Mouse (Mus musculus) hindbrain, postnatal 0 days (tissue): ENCODE data around the gene Wnt8b. TPM values are rescaled to one million over a fixed set of nuclear protein-coding genes. Genes with fewer than 3 reads are reported as not detected.
"Not testable (repeated sequence)": the region's sequence is repeated elsewhere in the genome, so short reads cannot be mapped to it uniquely, and the experiment has no call there.

Experiments used
- ATAC-seq: fragments of 200-750 bp; cut with Nextera tagmentation; 2 replicates; pipeline ENCODE4 v1.8.0; 2017; ENCODE audit warnings: mild to moderate bottlenecking, moderate TSS enrichment, moderate library complexity
- DNase-seq: peaks from one replicate; pipeline ENCODE4 v3.0.0-alpha.2; 2015; ENCODE audit warnings: low spot score
- H3K27ac ChIP-seq: fragments of 300-500 bp; sonication (generic); 2 replicates; pipeline ENCODE4 v1.5.1; 2014; ENCODE audit warnings: mild to moderate bottlenecking
- H3K27me3 ChIP-seq: fragments of 300-500 bp; sonication (generic); 2 replicates; pipeline ENCODE4 v1.6.1; 2014; ENCODE audit warnings: low read length, mixed read lengths; ENCODE audit not compliant: insufficient read depth
- H3K36me3 ChIP-seq: fragments of 300-500 bp; sonication (generic); 2 replicates; pipeline ENCODE4 v1.6.1; 2014; ENCODE audit warnings: low read length, mixed read lengths; ENCODE audit not compliant: insufficient read depth
- H3K4me1 ChIP-seq: fragments of 300-500 bp; sonication (generic); 2 replicates; pipeline ENCODE4 v1.6.1; 2014; ENCODE audit warnings: antibody characterized with exemption, low read length, mixed read lengths; ENCODE audit not compliant: insufficient read depth
- H3K4me2 ChIP-seq: fragments of 300-500 bp; sonication (generic); 2 replicates; pipeline ENCODE4 v1.6.1; 2014; ENCODE audit warnings: low read depth, mild to moderate bottlenecking, low read length, moderate library complexity, mixed read lengths
- H3K4me3 ChIP-seq: fragments of 300-500 bp; sonication (generic); 2 replicates; pipeline ENCODE4 v1.5.1; 2014; ENCODE audit warnings: low read length
- H3K9ac ChIP-seq: fragments of 300-500 bp; sonication (generic); replicated peaks from 2 replicates; pipeline ENCODE4 v1.6.1; 2014; ENCODE audit warnings: mild to moderate bottlenecking, low read length, moderate library complexity, mixed read lengths
- H3K9me3 ChIP-seq: fragments of 300-500 bp; sonication (generic); 2 replicates; pipeline ENCODE4 v1.6.1; 2016; ENCODE audit warnings: low read length, mixed read lengths
- CTCF ChIP-seq: IDR thresholded peaks from 2 replicates; pipeline ENCODE4 v1.5.1; 2016; ENCODE audit warnings: antibody characterized with exemption, control low read depth, low read depth
- WGBS: fragments of 180-500 bp; shearing (Covaris S2); extraction: QIAGEN DNeasy Blood & Tissue Kit; methylation state at CpG from one replicate; pipeline ENCODE4 v1.1.7; 2014; 5-methylcytosine and 5-hydroxymethylcytosine counted together
- polyA plus RNA-seq: library from polyadenylated mRNA; unstranded; fragments of >200 nt; fragmentation: Nextera tagmentation; extraction: Ambion mirVana; gene quantifications from 2 replicates; pipeline ENCODE4 v1.2.1, GENCODE M21; 2015
- total RNA-seq: library from RNA; depleted of rRNA; stranded (reverse); fragments of >200 nt; gene quantifications from 2 replicates; pipeline ENCODE4 v1.2.3, GENCODE M21; 2014

The Wnt8b gene
- total and polyA plus RNA-seq, 2 experiments from 2014 or later, result 1.4 TPM; not detected in 1

DNA sequence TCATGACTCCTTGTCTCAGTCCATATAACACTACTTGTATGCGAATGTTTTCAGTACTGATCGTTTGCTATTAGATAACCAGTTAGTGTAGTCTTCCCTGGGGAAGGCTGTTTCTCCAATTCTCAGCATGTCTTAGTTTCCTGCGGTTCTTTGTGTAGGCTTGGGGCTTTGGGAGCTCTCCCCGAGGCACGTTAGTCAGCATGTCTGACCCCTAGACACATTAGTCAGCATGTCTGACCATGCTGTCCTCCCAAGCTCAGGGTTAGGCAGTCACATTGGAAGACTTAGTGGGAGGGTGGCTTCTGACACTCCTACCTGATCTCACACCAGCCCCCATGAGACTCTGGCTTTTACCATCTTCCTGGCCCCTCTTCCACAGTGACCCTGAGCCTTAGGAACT lies 32.8 kb upstream of the Wnt8b start:
- Histone ChIP-seq H3K9me3 (no peaks in the 10 kb centered on the region), H3K27ac (no peak overlapping the region), H3K4me2 (no peak overlapping the region), H3K9ac (no peak overlapping the region), H3K4me3 (no peak overlapping the region), H3K27me3 (no peaks in the 10 kb centered on the region), H3K4me1 (no peaks in the 10 kb centered on the region), H3K36me3 (no peaks in the 10 kb centered on the region)
- TF ChIP-seq CTCF, result no peak
- ATAC-seq (no peak), DNase-seq (no peak)
- WGBS, result 78% methylated on average over 5 of the region's 5 CpGs

DNA sequence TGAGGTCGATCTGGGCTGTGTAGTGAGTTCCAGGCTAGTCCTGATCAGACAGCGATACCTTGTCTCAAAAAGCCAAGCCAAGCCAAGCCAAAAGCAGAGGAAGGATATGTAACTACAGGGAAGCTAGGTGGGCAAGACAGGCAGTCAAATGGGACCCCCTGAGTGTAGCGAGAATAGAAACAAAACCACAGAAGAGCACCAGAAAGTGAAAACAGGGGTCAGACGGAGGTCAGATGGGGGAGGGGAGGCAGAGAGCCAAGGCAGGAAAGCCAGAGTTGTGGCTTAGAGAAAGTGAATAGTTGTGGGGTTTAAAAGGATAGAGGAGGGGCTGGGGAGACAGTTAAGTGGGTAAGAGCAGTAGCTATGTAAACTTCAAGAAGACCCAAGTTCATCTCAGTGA lies 31.8 kb upstream of the Wnt8b start:
- no peak for DNase-seq
- 44% methylated on average over 4 of the region's 4 CpGs for WGBS
- Histone ChIP-seq H3K36me3 (no peaks in the 10 kb centered on the region), H3K9me3 (no peaks in the 10 kb centered on the region), H3K4me2 (no peak overlapping the region), H3K4me3 (no peak overlapping the region), H3K9ac (no peak overlapping the region), H3K4me1 (no peaks in the 10 kb centered on the region), H3K27me3 (no peaks in the 10 kb centered on the region), H3K27ac (no peak overlapping the region)
- no peak for ATAC-seq
- no peak for TF ChIP-seq CTCF

DNA sequence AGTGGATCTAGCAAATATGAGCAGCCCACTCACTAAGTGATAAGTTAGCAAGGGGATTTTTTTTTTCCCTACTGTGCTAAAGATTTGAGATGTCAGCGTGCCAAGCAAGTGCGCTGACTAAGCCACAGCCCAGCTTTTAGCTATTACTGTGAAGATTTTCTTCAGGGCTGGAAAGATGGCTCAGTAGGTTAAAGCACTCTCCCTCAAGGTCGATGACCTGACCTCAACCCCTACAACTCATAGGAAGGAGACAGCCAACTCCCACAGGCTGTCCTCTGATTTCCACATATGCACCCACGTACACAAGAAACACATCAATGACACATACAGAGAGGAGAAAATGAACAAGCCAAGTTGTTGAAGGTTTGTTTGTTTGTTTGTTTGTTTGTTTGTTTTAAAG lies 31.1 kb upstream of the Wnt8b start:
- no peak for TF ChIP-seq CTCF
- ATAC-seq (no peak), DNase-seq (no peak)
- Histone ChIP-seq H3K27ac (no peak overlapping the region), H3K36me3 (no peaks in the 10 kb centered on the region), H3K9me3 (no peaks in the 10 kb centered on the region), H3K4me2 (no peak overlapping the region), H3K9ac (no peak overlapping the region), H3K4me3 (no peak overlapping the region), H3K27me3 (no peaks in the 10 kb centered on the region), H3K4me1 (no peaks in the 10 kb centered on the region)
- WGBS, result 86% methylated on average over 4 of the region's 4 CpGs

DNA sequence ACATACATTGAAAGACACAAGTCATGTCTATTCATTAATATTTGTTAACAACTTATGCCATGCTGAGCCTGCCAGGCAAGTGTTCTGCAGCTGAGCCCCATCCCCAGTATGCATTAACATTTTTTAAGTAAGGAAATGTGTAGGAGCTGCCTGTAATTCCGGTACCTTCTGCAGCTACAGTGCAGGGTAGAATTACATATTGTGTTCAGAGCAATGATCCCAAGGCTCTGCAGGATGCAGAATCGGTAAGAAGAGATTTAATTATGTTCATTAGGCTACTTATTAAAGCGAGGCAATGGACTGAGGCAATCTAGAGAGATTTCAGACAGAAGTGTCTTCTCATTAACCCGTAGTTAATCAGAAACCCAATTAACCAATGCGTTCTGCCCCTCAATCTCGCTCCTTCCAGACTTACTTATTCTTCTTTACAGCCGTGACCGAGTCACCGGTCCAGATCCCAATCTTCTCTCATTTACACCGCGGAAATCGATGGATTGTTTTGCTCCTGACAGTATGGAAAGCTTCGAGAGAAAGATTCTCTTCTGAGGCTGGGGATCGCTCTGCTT lies 27.2 kb upstream of the Wnt8b start:
- 39% methylated on average over 14 of the region's 14 CpGs for WGBS
- not testable (repeated sequence) for ATAC-seq, H3K4me3 ChIP-seq, H3K27me3 ChIP-seq, H3K9me3 ChIP-seq, H3K36me3 ChIP-seq, H3K27ac ChIP-seq, H3K9ac ChIP-seq, H3K4me1 ChIP-seq
- peak; percentile 4 for DNase-seq
- H3K4me2 ChIP-seq, result 0 out of 2 replicates have a peak overlapping the region, but pooled peaks have one; percentile 13

DNA sequence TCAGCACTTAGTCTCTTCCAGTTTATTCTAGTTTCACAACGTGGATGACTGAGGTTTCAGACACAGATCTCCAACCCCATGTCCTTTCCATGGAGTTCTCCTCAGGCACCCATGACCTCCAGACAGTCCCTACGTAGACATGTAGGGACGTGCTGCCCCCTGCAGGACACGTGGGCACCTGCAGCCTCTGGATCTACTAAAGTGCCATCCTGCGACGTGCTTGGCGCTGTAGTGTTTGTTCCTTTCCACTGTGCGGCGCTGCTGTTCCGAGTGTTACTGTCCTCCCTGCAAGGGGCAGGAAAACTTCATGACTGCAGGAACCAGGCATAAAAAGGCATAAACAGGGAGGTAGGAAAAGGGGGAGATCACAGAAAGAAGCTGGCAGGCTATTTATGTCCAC lies 19.1 kb upstream of the Wnt8b start:
- H3K9me3 ChIP-seq, result no peaks in the 10 kb centered on the region
- no peaks in the 10 kb centered on the region for H3K27me3 ChIP-seq
- peak; percentile 99 for TF ChIP-seq CTCF
- DNase-seq (peak; percentile 90), ATAC-seq (peak; percentile 70)
- H3K9ac ChIP-seq, result no peak overlapping the region
- 4% methylated on average over 10 of the region's 10 CpGs for WGBS
- H3K36me3 ChIP-seq, result no peaks in the 10 kb centered on the region
- H3K4me1 ChIP-seq, result no peaks in the 10 kb centered on the region
- H3K4me3 ChIP-seq, result no peak overlapping the region
- no peak overlapping the region for H3K4me2 ChIP-seq
- no peak overlapping the region for H3K27ac ChIP-seq

DNA sequence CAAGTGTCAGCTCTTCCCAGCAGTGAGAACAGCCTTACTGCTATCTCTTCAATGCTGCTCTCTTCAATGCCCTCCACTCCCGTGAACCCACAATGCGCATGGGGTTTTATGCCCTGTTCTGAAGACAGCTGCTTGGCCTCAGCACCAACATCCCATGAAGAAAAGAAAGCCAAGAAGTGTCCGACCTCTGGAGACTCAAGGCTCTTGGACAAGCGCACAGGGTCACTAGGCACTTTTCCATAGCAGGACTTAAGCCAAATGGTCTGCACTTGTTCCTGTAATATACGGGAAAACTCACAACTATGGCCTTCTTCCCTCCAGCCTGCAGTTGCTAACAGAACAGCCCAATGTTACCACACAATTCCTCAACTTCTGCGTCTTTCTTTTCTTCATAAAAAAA lies 18.0 kb upstream of the Wnt8b start:
- Histone ChIP-seq H3K27ac (no peak overlapping the region), H3K9me3 (no peaks in the 10 kb centered on the region), H3K4me2 (no peak overlapping the region), H3K27me3 (no peaks in the 10 kb centered on the region), H3K9ac (no peak overlapping the region), H3K4me3 (no peak overlapping the region), H3K36me3 (no peaks in the 10 kb centered on the region), H3K4me1 (no peaks in the 10 kb centered on the region)
- ATAC-seq (no peak), DNase-seq (no peak)
- WGBS, result 78% methylated on average over 6 of the region's 6 CpGs
- TF ChIP-seq CTCF, result no peak

DNA sequence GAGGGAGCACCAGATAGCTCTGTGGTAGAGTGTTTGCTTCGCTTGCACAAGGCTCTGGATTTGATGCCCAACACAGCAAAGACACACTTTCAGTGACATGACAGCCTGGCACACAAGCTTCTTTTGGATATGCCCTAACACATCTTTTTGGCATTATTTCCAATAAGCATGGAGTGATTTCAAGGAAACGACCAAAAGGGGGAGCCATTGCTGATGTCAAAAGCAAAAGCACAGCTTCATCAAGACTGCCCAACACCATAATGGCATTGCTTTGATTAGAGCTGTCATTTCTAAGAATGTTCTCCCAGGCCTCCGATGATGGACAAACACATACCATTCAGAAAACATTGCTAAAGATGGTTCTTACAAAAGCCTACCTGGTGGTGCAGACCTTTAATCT lies 16.7 kb upstream of the Wnt8b start:
- DNase-seq (peak; percentile 39), ATAC-seq (no peak)
- Histone ChIP-seq H3K27ac (no peak overlapping the region), H3K9me3 (no peaks in the 10 kb centered on the region), H3K27me3 (no peaks in the 10 kb centered on the region), H3K9ac (no peak overlapping the region), H3K4me2 (no peak overlapping the region), H3K4me1 (no peaks in the 10 kb centered on the region), H3K36me3 (no peaks in the 10 kb centered on the region), H3K4me3 (no peak overlapping the region)
- TF ChIP-seq CTCF, result peak; percentile 31
- 50% methylated on average over 3 of the region's 3 CpGs for WGBS
